Mouse (Mus musculus) testis, adult 2 months (tissue): ENCODE results near the gene Rack1. TPM values are rescaled to one million over a fixed set of nuclear protein-coding genes. Genes with fewer than 3 reads are reported as not detected.
A peak's percentile ranks its signal among the peaks of the same experiment; 100 is the strongest.

Experiments used
- H3K27ac ChIP-seq: fragments of 200-500 bp; 2 replicates; pipeline ENCODE4 v1.5.1; 2012; ENCODE audit warnings: low read depth, low read length; ENCODE audit not compliant: control insufficient read depth, insufficient read depth
- H3K27me3 ChIP-seq: fragments of 200-500 bp; 2 replicates; pipeline ENCODE4 v1.6.1; 2012; ENCODE audit warnings: mild to moderate bottlenecking, low read length, moderate library complexity; ENCODE audit not compliant: control insufficient read depth, insufficient read depth
- H3K36me3 ChIP-seq: fragments of 200-500 bp; 2 replicates; pipeline ENCODE4 v1.6.1; 2012; ENCODE audit warnings: mild to moderate bottlenecking, low read length; ENCODE audit not compliant: control insufficient read depth, insufficient read depth
- H3K4me1 ChIP-seq: fragments of 200-500 bp; 2 replicates; pipeline ENCODE4 v1.6.1; 2012; ENCODE audit warnings: low read length; ENCODE audit not compliant: control insufficient read depth, insufficient read depth
- H3K4me3 ChIP-seq: fragments of 200-500 bp; 2 replicates; pipeline ENCODE4 v1.5.1; 2012; ENCODE audit warnings: low read depth, mild to moderate bottlenecking, low read length, moderate library complexity, mixed read lengths; ENCODE audit not compliant: control insufficient read depth
- CTCF ChIP-seq: fragments of 200-500 bp; IDR thresholded peaks from 2 replicates; pipeline ENCODE4 v1.5.1; 2012; ENCODE audit warnings: low read depth, mild to moderate bottlenecking, inconsistent platforms, low read length, moderate library complexity; ENCODE audit not compliant: control insufficient read depth, insufficient read depth, insufficient replicate concordance
- POLR2A ChIP-seq: fragments of 200-500 bp; IDR thresholded peaks from 2 replicates; pipeline ENCODE4 v1.6.1; 2012; ENCODE audit warnings: low read depth, mild to moderate bottlenecking, inconsistent platforms, low read length, moderate library complexity; ENCODE audit not compliant: control insufficient read depth
- polyA plus RNA-seq: library from polyadenylated mRNA; depleted of rRNA; stranded (reverse); fragments of >200 nt; gene quantifications from 2 replicates; pipeline ENCODE4 v1.2.3, GENCODE M21; 2012

Gene Rack1
- polyA plus RNA-seq, 1 experiment, result 208 TPM

GRCm38 (mm10) chr11:48774443-48775298 lies 25.5 kb upstream of the Rack1 start:
- Histone ChIP-seq H3K27me3 (no peaks in the 10 kb centered on the region), H3K4me1 (no peaks in the 10 kb centered on the region; the same call in 1 of the 2 replicates), H3K27ac (no peak overlapping the region), H3K4me3 (no peak overlapping the region), H3K36me3 (no peaks in the 10 kb centered on the region)
- TF ChIP-seq POLR2A (no peak), CTCF (no peak)

DNA sequence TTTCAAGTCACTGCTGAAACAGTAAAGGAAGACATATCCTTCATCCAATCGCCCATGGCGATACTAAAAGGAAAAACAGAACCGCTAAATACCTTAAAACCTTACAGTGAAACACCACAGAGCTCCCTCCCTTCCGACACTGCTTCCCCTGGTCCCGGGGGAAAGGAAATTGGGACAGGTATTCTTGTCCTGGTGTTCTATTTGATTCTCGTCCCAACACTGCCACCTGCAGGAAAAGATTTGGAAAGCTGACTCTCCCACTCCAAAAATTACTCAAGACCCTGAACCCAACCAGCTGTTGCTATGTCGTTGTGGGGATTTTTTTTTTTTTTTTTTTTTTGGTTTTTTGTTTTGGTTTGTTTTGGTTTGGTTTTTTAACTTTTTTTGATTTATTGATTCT lies 24.6 kb upstream of the Rack1 start:
- no peak overlapping the region for H3K4me3 ChIP-seq
- no peak overlapping the region for H3K27ac ChIP-seq
- TF ChIP-seq POLR2A (no peak), CTCF (no peak)
- no peaks in the 10 kb centered on the region; the same call in 1 of the 2 replicates for H3K4me1 ChIP-seq
- H3K27me3 ChIP-seq, result no peaks in the 10 kb centered on the region
- H3K36me3 ChIP-seq, result no peaks in the 10 kb centered on the region

DNA sequence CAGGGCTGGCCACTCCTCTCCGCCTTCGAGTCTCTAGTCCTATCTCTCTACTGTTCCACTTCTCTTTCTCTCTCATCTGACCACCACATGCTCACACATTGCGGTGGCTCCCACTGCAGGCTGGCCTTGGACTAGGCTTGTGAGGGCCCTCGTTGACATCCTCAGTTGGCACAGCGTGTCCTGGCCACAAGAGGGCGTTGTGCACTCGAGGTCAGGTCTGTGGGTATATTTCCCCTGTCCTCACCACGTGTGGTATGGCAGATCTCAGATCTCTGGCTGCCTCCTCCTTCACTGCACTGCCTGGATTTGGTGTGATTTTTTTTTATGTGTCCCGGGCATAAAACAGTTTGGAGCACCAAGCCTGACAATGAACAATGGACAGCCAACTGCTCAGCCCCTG lies 23.5 kb upstream of the Rack1 start:
- Histone ChIP-seq H3K4me3 (no peak overlapping the region), H3K27me3 (no peaks in the 10 kb centered on the region), H3K27ac (no peak overlapping the region), H3K36me3 (no peaks in the 10 kb centered on the region), H3K4me1 (no peaks in the 10 kb centered on the region; the same call in 1 of the 2 replicates)
- TF ChIP-seq POLR2A (no peak), CTCF (peak; percentile 85; the same call in 1 of the 2 replicates)

GRCm38 (mm10) chr11:48777303-48777702 lies 22.8 kb upstream of the Rack1 start:
- no peaks in the 10 kb centered on the region for H3K27me3 ChIP-seq
- no peaks in the 10 kb centered on the region; the same call in 1 of the 2 replicates for H3K4me1 ChIP-seq
- no peaks in the 10 kb centered on the region for H3K36me3 ChIP-seq
- no peak overlapping the region for H3K4me3 ChIP-seq
- H3K27ac ChIP-seq, result no peak overlapping the region
- TF ChIP-seq POLR2A (no peak), CTCF (no peak)

GRCm38 (mm10) chr11:48779450-48779849 lies 20.7 kb upstream of the Rack1 start:
- H3K4me1 ChIP-seq, result no peaks in the 10 kb centered on the region; the same call in 1 of the 2 replicates
- TF ChIP-seq POLR2A, result no peak
- TF ChIP-seq CTCF, result no peak
- H3K27ac ChIP-seq, result no peak overlapping the region
- no peaks in the 10 kb centered on the region for H3K36me3 ChIP-seq
- no peaks in the 10 kb centered on the region for H3K27me3 ChIP-seq
- H3K4me3 ChIP-seq, result no peak overlapping the region

- no peaks in the 10 kb centered on the region for H3K4me1 ChIP-seq
- no peak overlapping the region for H3K27ac ChIP-seq
- TF ChIP-seq CTCF, result no peak
- no peak for TF ChIP-seq POLR2A
These were observed 17.9 kb upstream of the Rack1 start for GRCm38 (mm10) chr11:48782243-48782642.

DNA sequence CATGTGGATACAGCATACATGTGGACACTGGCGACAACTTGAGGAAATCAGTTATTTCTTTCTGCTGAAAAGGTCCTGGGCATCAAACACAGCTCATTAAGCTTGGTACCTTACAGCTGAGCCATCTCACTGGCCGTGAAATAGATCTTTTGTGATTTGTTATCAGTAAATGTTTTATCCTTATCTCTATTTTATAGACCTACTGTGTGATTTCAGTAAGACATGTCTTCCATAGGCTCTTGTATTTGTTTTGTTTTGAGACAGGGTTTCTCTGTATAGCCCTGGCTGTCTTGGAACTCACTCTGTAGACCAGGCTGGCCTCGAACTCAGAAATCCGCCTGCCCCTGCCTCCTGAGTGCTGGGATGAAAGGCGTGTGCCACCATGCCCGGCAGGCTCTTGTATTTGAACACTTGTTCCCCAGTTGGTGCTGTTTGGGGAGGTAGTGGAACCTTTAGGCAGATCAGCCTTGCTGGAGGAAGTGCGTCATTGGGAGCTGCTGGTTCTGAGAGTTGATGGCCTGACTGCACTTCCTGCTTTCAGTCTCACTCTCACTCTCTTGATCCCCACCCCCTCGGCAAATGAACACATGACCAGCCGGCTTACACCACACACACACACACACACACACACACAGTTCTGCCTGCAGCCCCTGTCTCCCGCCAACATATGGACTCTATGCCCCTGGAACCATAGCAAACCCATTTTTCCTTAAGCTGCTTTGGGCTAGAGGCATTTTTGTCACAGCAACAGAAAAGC lies 12.5 kb upstream of the Rack1 start:
- Histone ChIP-seq H3K27ac (no peak overlapping the region), H3K27me3 (no peaks in the 10 kb centered on the region), H3K4me3 (no peak overlapping the region), H3K4me1 (peaks cover 10% of the 10 kb centered on the region; the same call in 1 of the 2 replicates), H3K36me3 (no peaks in the 10 kb centered on the region)
- no peak for TF ChIP-seq POLR2A
- TF ChIP-seq CTCF, result no peak

More at GRCm38 (mm10) chr11:48782243-48782642, 17.9 kb upstream of the Rack1 start:
- H3K36me3 ChIP-seq, result no peaks in the 10 kb centered on the region
- no peaks in the 10 kb centered on the region for H3K27me3 ChIP-seq
- H3K4me3 ChIP-seq, result no peak overlapping the region
